Mouse (Mus musculus) lung, adult 2 months (tissue): ENCODE results near the gene Dmrtc2.

ENCODE experiments used
- CTCF ChIP-seq: fragments of 200-500 bp; IDR thresholded peaks from 2 replicates; pipeline ENCODE4 v1.5.1; 2011; ENCODE audit warnings: mild to moderate bottlenecking, low read length, control low read depth; ENCODE audit not compliant: insufficient read depth
- POLR2A ChIP-seq: fragments of 200-500 bp; IDR thresholded peaks from 2 replicates; pipeline ENCODE4 v1.6.1; 2011; ENCODE audit warnings: low read depth, mild to moderate bottlenecking, control low read depth, low read length, borderline replicate concordance; ENCODE audit errors: extremely low read depth

DNA sequence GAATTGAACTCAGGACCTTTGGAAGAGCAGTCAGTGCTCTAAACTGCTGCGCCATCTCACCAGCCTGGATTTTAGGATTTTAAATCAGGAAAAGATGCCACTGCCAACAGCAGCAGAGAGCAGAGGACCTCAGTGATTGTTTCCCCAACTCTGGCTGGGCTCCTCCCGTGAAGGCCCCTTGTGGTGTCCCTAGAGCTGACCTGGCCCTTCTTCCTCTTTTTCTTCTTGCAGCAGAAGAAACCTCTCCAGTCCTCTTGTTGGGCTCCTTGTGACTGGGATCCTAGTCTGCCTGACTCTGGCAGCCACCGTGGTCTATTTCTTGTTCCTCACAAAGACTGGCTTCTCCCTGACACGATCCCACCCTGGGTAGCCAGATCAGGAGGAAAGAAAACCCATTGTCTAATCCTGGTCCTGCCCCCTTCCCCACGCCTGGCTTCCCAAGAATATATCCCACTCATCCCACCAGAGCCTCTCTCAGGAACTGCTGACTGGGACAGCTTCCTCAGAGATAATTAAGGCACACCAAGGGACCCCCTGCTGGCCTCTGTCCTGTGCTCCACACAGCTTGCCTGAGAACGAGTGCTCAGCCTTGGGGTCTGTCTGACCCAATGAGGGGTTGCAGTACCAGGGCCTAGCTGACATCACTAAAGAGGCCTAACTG, 13.3 kb upstream of the Dmrtc2 start:
- no peak for TF ChIP-seq CTCF
- no peak for TF ChIP-seq POLR2A
